Mouse (Mus musculus) right cerebral cortex, postnatal 25 days (tissue): ENCODE measurements around the gene Lin54.
"Not testable (repeated sequence)": the region's sequence is repeated elsewhere in the genome, so short reads cannot be mapped to it uniquely, and the experiment has no call there.

Source experiments
- DNase-seq: peaks from one replicate; pipeline ENCODE4 v3.0.0; 2022

Lin54 gene

GRCm38 (mm10) chr5:100487120-100487519 lies 13.3 kb downstream of the Lin54 start:
- DNase-seq: no peak

GRCm38 (mm10) chr5:100483569-100483968 lies 16.9 kb downstream of the Lin54 start:
- DNase-seq: no peak

- no peak for DNase-seq
Observed at GRCm38 (mm10) chr5:100477604-100478003, 22.8 kb downstream of the Lin54 start.

- DNase-seq: no peak
Observed at GRCm38 (mm10) chr5:100476328-100476727, 24.1 kb downstream of the Lin54 start.

GRCm38 (mm10) chr5:100467336-100467735 lies 33.1 kb downstream of the Lin54 start:
- DNase-seq: no peak

GRCm38 (mm10) chr5:100466624-100467023 lies 33.8 kb downstream of the Lin54 start:
- DNase-seq: no peak

- DNase-seq: no peak
Observed at GRCm38 (mm10) chr5:100462374-100462773, 38.1 kb downstream of the Lin54 start.

- no peak for DNase-seq
Observed at GRCm38 (mm10) chr5:100461526-100461925, 38.9 kb downstream of the Lin54 start.

GRCm38 (mm10) chr5:100459468-100459867 lies 41.0 kb downstream of the Lin54 start:
- DNase-seq: no peak

- DNase-seq: no peak
Observed at GRCm38 (mm10) chr5:100451871-100452270, 48.6 kb downstream of the Lin54 start.

GRCm38 (mm10) chr5:100438796-100439195 lies 61.6 kb downstream of the Lin54 start:
- DNase-seq: no peak

- no peak for DNase-seq
Observed at GRCm38 (mm10) chr5:100437917-100438316, 62.5 kb downstream of the Lin54 start.

- DNase-seq: no peak
Observed at GRCm38 (mm10) chr5:100437086-100437485, 63.4 kb downstream of the Lin54 start.

- DNase-seq: no peak
Observed at GRCm38 (mm10) chr5:100430966-100431365, 69.5 kb downstream of the Lin54 start.

GRCm38 (mm10) chr5:100430076-100430390 lies 70.4 kb downstream of the Lin54 start:
- DNase-seq: no peak

GRCm38 (mm10) chr5:100429344-100430075 lies 70.9 kb downstream of the Lin54 start:
- DNase-seq: peak; percentile 91

GRCm38 (mm10) chr5:100428734-100429343 lies 71.6 kb downstream of the Lin54 start:
- no peak for DNase-seq

GRCm38 (mm10) chr5:100428031-100428733 lies 72.3 kb downstream of the Lin54 start:
- DNase-seq: no peak

- no peak for DNase-seq
Observed at GRCm38 (mm10) chr5:100427276-100427675, 73.2 kb downstream of the Lin54 start.

- DNase-seq: not testable (repeated sequence)
Observed at GRCm38 (mm10) chr5:100425823-100426222, 74.6 kb downstream of the Lin54 start.

GRCm38 (mm10) chr5:100424252-100424651 lies 76.2 kb downstream of the Lin54 start:
- DNase-seq: no peak

- DNase-seq: no peak
Observed at GRCm38 (mm10) chr5:100423626-100424025, 76.8 kb downstream of the Lin54 start.

- DNase-seq: no peak
Observed at GRCm38 (mm10) chr5:100418861-100419260, 81.6 kb downstream of the Lin54 start.

- DNase-seq: no peak
Observed at GRCm38 (mm10) chr5:100418077-100418476, 82.4 kb downstream of the Lin54 start.
